Mouse (Mus musculus): ENCODE data around the gene Olfr470. TPM values are rescaled to one million over a fixed set of nuclear protein-coding genes. Genes with fewer than 3 reads are reported as not detected.

Gene Olfr470
- total RNA-seq (2023), result not detected

DNA sequence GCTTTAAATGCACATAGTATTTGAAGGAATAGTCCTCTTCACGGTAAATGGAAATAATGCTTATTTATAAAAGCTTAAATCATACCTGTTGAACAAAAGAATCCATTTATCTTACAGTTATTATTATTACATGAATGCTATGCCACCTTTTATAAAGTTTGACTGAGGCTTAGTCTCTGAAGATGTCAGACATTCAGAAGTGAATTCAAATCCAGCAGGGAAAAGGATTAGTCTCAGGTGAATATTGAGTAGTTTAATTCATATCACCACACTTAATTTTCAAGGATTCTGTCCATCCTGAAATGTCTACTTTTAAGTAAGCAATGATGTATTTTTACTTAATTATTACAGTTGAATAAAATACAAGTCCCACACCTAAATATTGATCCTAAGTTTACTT lies at the start of gene Olfr470:
Gene Olfr470 (minus strand): TSS at position 101 of the 400 bp plus-strand sequence.

GRCm38 (mm10) chr7:107825441-107825840 lies 21.8 kb downstream of the Olfr470 start, which contains the start of gene Olfr469:
TSS of gene Olfr469 (minus strand) at chr7:107825541.

DNA sequence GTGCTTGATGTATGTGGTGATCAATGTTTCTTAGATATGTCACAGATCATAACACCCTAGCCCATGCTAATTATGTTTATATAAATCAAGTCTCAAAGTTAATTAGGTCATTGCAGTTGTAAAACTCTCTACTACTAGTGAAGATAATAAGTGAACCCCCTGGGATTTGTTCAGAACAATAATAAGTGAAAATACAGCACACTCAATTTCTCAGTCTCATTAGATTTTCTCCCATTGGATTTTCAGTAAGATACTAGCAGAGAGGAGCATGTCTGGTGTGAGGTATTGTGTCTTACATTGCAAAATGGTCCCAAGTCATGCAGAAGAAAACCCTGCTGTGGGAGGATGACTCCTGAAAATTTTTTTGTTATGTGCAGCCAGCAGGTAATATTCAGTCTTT lies 35.3 kb downstream of the Olfr470 start, which contains the start of gene Olfr467:
Gene Olfr467 (plus strand): TSS at position 301 of the 400 bp plus-strand sequence.

GRCm38 (mm10) chr7:107801108-107801507 lies 46.2 kb downstream of the Olfr470 start, which contains the start of gene Ovch2:
TSS of gene Ovch2 (minus strand) at chr7:107801208.

Other genes starting within 250 kb of the Olfr470 start
- not detected for gene 5330417H12Rik, start 222.3 kb downstream of the Olfr470 start, total RNA-seq (2023)
- not detected for gene Cyb5r2, start 89.5 kb downstream of the Olfr470 start, total RNA-seq (2023)
- not detected for gene Ovch2, start 46.3 kb downstream of the Olfr470 start, total RNA-seq (2023)
- gene Olfr467, start 35.2 kb downstream of the Olfr470 start, total RNA-seq (2023), result not detected
- not detected for gene Olfr469, start 21.9 kb downstream of the Olfr470 start, total RNA-seq (2023)
- 0.18 TPM for gene Olfr472, start 50.4 kb upstream of the Olfr470 start, total RNA-seq (2023)
- gene Olfr473, start 83.0 kb upstream of the Olfr470 start, total RNA-seq (2023), result not detected
- gene Olfr474, start 107.2 kb upstream of the Olfr470 start, total RNA-seq (2023), result not detected
- gene Olfr476, start 117.3 kb upstream of the Olfr470 start, total RNA-seq (2023), result not detected
- 0.18 TPM for gene Olfr477, start 139.2 kb upstream of the Olfr470 start, total RNA-seq (2023)
- not detected for gene Olfr478, start 186.5 kb upstream of the Olfr470 start, total RNA-seq (2023)
- not detected for gene Olfr479, start 203.2 kb upstream of the Olfr470 start, total RNA-seq (2023)
- not detected for gene Olfr480, start 219.9 kb upstream of the Olfr470 start, total RNA-seq (2023)
- not detected for gene Olfr481, start 232.4 kb upstream of the Olfr470 start, total RNA-seq (2023)